Mouse (Mus musculus) testis, adult 2 months (tissue): ENCODE data around the gene Tmem95.

ENCODE experiments used
- CTCF ChIP-seq: fragments of 200-500 bp; IDR thresholded peaks from 2 replicates; pipeline ENCODE4 v1.5.1; 2012; ENCODE audit warnings: low read depth, mild to moderate bottlenecking, inconsistent platforms, low read length, moderate library complexity; ENCODE audit not compliant: control insufficient read depth, insufficient read depth, insufficient replicate concordance
- POLR2A ChIP-seq: fragments of 200-500 bp; IDR thresholded peaks from 2 replicates; pipeline ENCODE4 v1.6.1; 2012; ENCODE audit warnings: low read depth, mild to moderate bottlenecking, inconsistent platforms, low read length, moderate library complexity; ENCODE audit not compliant: control insufficient read depth

DNA sequence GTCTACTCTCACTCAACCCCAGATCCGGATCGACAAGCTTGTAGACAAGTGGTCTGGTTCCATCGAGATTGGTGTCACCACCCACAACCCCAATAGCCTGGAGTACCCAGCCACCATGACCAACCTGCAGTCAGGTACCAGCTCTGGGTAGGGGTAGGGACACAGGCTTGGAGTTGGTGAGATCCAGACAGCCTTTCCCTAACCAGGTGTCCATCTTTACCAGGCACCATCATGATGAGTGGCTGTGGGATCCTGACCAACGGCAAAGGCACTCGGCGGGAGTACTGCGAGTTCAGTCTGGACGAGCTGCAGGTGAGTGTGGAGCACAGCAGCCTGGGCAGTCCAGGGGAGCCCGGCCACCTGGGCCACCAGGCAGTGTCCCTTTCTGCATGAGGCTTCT lies 26.5 kb upstream of the Tmem95 start:
- TF ChIP-seq POLR2A (no peak), CTCF (no peak)
